Mouse (Mus musculus) myocyte (in vitro differentiated cells): ENCODE data around the gene Adam22.

ENCODE experiments used
- E2F4 ChIP-seq: IDR thresholded peaks from one replicate; pipeline ENCODE4 v1.6.1; 2011; ENCODE audit warnings: mild to moderate bottlenecking, control low read depth, moderate library complexity; ENCODE audit not compliant: insufficient read depth
- MAX ChIP-seq: IDR thresholded peaks from one replicate; pipeline ENCODE4 v1.6.1; 2011; ENCODE audit warnings: low read depth, mild to moderate bottlenecking, control low read depth
- MYOG ChIP-seq, 3 experiments: IDR thresholded peaks; one replicate each; pipeline ENCODE4 v1.6.1; 2011; ENCODE audit warnings: control low read depth in 2 of 3, low read depth in 2 of 3, mild to moderate bottlenecking in 2 of 3; ENCODE audit not compliant: insufficient read length in 2 of 3, control insufficient read depth in 1 of 3, insufficient read depth in 1 of 3
- POLR2A ChIP-seq: IDR thresholded peaks from one replicate; pipeline ENCODE4 v1.6.1; 2011; ENCODE audit warnings: low read depth, mild to moderate bottlenecking, control low read depth, moderate library complexity; ENCODE audit not compliant: insufficient read length
- POLR2AphosphoS2 ChIP-seq: IDR thresholded peaks from one replicate; pipeline ENCODE4 v1.6.1; 2011; ENCODE audit warnings: low read depth, control low read depth; ENCODE audit not compliant: insufficient read length
- REST ChIP-seq: IDR thresholded peaks from one replicate; pipeline ENCODE4 v1.6.1; 2011; ENCODE audit warnings: mild to moderate bottlenecking, control low read depth, moderate library complexity; ENCODE audit not compliant: insufficient read depth, insufficient read length
- SRF ChIP-seq: IDR thresholded peaks from one replicate; pipeline ENCODE4 v1.6.1; 2011; ENCODE audit warnings: low read depth; ENCODE audit not compliant: control insufficient read depth, insufficient read length
- TCF12 ChIP-seq: IDR thresholded peaks from one replicate; pipeline ENCODE4 v1.6.1; 2011; ENCODE audit warnings: mild to moderate bottlenecking, control low read depth; ENCODE audit not compliant: poor library complexity, insufficient read depth, severe bottlenecking
- TCF3 ChIP-seq: IDR thresholded peaks from one replicate; pipeline ENCODE4 v1.6.1; 2011; ENCODE audit warnings: low read depth, control low read depth; ENCODE audit not compliant: insufficient read length
- USF1 ChIP-seq: IDR thresholded peaks from one replicate; pipeline ENCODE4 v1.6.1; 2011; ENCODE audit warnings: low read depth, mild to moderate bottlenecking, control low read depth, moderate library complexity

- no peak for TF ChIP-seq POLR2A
- TF ChIP-seq USF1: no peak
- TF ChIP-seq SRF: no peak
- no peak for TF ChIP-seq E2F4
- TF ChIP-seq POLR2AphosphoS2: no peak
- no peak for TF ChIP-seq MYOG (IDR thresholded peaks at IDR 0.05; ENCODE audit: control insufficient read depth in 1 of 3, insufficient read depth in 1 of 3, insufficient read length in 2 of 3, low read depth in 2 of 3)
- TF ChIP-seq REST: no peak
- no peak for TF ChIP-seq TCF3
- TF ChIP-seq MAX: no peak
- no peak for TF ChIP-seq TCF12
Observed at GRCm38 (mm10) chr5:8256487-8256886, 111.5 kb downstream of the Adam22 start.
